Mouse (Mus musculus) thymus, adult 2 months (tissue): ENCODE results near the gene RPS10-NUDT3.

Experiments
- CTCF ChIP-seq: fragments of 200-500 bp; IDR thresholded peaks from 2 replicates; pipeline ENCODE4 v1.5.1; 2012; ENCODE audit warnings: mild to moderate bottlenecking, control low read depth, low read length, moderate library complexity, borderline replicate concordance; ENCODE audit not compliant: control insufficient read depth, poor library complexity, insufficient read depth; ENCODE audit errors: extremely low read depth
- POLR2A ChIP-seq: fragments of 200-500 bp; IDR thresholded peaks from 2 replicates; pipeline ENCODE4 v1.6.1; 2012; ENCODE audit warnings: mild to moderate bottlenecking, low read length, control low read depth, moderate library complexity; ENCODE audit not compliant: control insufficient read depth, poor library complexity, insufficient read depth; ENCODE audit errors: extremely low read depth

DNA sequence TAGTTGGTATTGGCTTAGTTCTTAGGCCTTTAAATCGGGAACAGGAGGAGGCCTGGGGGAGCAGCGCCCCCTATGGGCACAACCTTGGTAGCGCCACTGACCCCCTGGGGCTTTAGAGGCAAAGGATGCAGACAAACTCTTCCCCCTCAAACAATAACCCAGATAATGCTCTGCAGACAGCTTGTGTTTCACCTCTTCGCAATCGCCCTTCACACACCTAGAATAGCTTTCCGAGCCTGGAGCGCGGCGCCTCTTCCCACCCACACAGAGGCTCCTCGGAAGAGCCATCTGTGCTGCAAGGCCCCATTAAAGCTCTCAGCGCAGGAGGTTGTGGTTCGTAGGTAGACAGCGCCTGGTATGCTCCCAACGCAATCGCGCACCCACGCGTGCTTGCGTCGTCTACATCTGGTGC is 3.9 kb upstream of the RPS10-NUDT3 start:
- TF ChIP-seq CTCF (peak; percentile 65; the same call in 1 of the 2 replicates), POLR2A (no peak)
